Mouse (Mus musculus): ENCODE results near the gene Shroom2. TPM values are rescaled to one million over a fixed set of nuclear protein-coding genes. Genes with fewer than 3 reads are reported as not detected.

The Shroom2 gene
- polyA plus RNA-seq, 1 experiment from 2014 or later: 151 TPM

DNA sequence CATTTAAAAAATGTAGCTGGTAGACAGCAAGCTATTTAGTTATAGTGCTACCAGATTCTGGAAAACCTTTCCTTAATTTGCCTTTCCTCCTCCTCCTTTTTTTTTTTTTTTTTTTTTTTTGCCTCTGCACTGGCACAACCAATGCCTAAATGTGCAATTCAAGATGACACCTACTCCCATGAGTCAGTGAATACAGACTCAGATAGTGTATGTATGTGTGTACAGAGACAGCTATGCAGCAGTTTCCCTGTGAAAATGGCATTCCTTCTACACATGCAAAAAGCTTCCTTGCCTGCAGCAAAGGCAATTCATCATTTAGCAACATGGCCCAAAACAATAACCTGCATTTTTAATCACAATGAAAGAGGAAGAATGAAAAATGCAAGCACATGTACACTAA lies 126.1 kb downstream of the Shroom2 start:
- H3K9me3 ChIP-seq (replicated peaks; ENCODE audit: control insufficient read depth, low read length, poor library complexity, severe bottlenecking): no peaks in the 10 kb centered on the region
- H3K4me1 ChIP-seq (ENCODE audit: control insufficient read depth, insufficient read depth, low read length): peaks cover 3% of the 10 kb centered on the region; the same call in 1 of the 2 replicates
- ATAC-seq: peak; percentile 90
- peak overlapping the region; percentile 45 for H3K4me2 ChIP-seq (ENCODE audit: low read length)
- H3K4me3 ChIP-seq (ENCODE audit: low read depth, low read length): peak overlapping the region; percentile 41
- no peak overlapping the region for H3K9ac ChIP-seq (ENCODE audit: low read depth, low read length)
- no peaks in the 10 kb centered on the region for H3K36me3 ChIP-seq (ENCODE audit: control insufficient read depth, insufficient read depth, low read length)
- peak overlapping the region; percentile 81 for H3K27ac ChIP-seq (ENCODE audit: low read length)
- no peaks in the 10 kb centered on the region; the same call in 1 of the 2 replicates for H3K27me3 ChIP-seq (ENCODE audit: control insufficient read depth, insufficient read depth, low read depth, low read length)

DNA sequence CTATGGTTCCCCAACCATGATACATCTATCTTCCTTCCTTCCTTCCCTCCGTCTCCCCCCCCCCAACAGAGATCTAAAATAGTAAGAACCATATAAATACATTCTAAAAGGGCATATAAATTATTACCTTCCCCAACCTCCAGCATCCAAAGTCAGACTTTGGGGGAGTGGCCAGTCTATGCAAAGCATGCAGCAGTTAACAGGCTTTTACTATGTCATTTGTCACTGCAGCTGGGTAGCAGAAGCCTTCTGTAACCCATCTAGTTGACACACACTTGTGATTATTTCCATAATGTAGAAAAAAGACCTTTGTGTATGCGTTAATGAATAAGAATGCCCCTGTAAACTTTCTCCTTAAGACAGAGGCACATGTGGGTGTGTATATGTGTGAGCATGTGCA lies 126.6 kb downstream of the Shroom2 start:
- Histone ChIP-seq H3K4me2 (ENCODE audit: low read length) (peak overlapping the region; percentile 49), H3K9ac (ENCODE audit: low read depth, low read length) (peak overlapping the region; percentile 26; the same call in 1 of the 2 replicates), H3K9me3 (replicated peaks; ENCODE audit: control insufficient read depth, low read length, poor library complexity, severe bottlenecking) (no peaks in the 10 kb centered on the region), H3K4me3 (ENCODE audit: low read depth, low read length) (peak overlapping the region; percentile 37), H3K36me3 (ENCODE audit: control insufficient read depth, insufficient read depth, low read length) (no peaks in the 10 kb centered on the region), H3K4me1 (ENCODE audit: control insufficient read depth, insufficient read depth, low read length) (peaks cover 3% of the 10 kb centered on the region; the same call in 1 of the 2 replicates), H3K27me3 (ENCODE audit: control insufficient read depth, insufficient read depth, low read depth, low read length) (no peaks in the 10 kb centered on the region; the same call in 1 of the 2 replicates), H3K27ac (ENCODE audit: low read length) (no peak overlapping the region)
- 78% methylated on average over 2 of the region's 2 CpGs for WGBS
- peak; percentile 63; the same call in 1 of the 2 replicates for ATAC-seq

DNA sequence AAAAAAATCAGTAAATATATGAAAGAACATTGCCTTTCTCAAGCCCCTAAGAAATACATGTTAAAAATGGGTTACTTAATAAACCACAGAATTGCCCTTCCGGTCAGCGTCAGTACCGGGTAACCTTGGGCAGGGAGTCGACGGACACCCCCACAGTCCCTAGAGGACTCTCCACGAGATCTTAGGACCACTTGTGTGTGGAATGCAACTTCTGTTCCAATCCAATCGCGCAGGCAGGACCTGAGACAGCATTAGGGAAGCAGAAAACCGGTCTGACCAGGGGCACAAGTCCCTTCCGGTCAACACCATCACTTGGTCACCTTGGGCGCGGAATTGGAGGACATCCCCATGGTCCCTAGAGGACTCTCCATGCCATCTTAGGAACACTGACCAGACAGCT lies 133.9 kb downstream of the Shroom2 start:
- Histone ChIP-seq H3K4me3 (ENCODE audit: low read depth, low read length) (no peak overlapping the region), H3K36me3 (ENCODE audit: control insufficient read depth, insufficient read depth, low read length) (no peaks in the 10 kb centered on the region), H3K9me3 (replicated peaks; ENCODE audit: control insufficient read depth, low read length, poor library complexity, severe bottlenecking) (no peaks in the 10 kb centered on the region), H3K27ac (ENCODE audit: low read length) (no peak overlapping the region), H3K4me1 (ENCODE audit: control insufficient read depth, insufficient read depth, low read length) (no peaks in the 10 kb centered on the region), H3K4me2 (ENCODE audit: low read length) (no peak overlapping the region), H3K27me3 (ENCODE audit: control insufficient read depth, insufficient read depth, low read depth, low read length) (no peaks in the 10 kb centered on the region; the same call in 1 of the 2 replicates), H3K9ac (ENCODE audit: low read depth, low read length) (no peak overlapping the region)
- 93% methylated on average over 12 of the region's 12 CpGs for WGBS
- ATAC-seq: no peak

DNA sequence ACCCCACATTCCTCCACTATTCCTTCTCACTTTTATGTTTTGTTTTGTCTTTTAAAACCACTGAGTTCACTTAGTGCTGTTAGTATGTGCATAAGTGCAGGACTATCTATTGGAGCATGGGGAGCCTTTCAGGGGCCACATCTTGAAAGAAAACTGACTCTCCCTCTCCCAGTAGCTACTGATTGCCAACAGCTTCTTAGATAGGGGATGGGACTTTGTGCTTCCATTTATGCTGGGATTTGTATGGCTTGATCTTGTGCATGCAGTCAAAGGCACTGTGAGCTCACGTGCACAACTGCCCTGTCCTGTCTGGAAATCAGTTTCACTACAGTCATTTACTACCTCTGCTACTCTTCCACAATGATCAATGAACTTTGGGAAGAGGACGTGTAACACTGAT lies 147.9 kb downstream of the Shroom2 start:
- Histone ChIP-seq H3K4me1 (ENCODE audit: control insufficient read depth, insufficient read depth, low read length) (no peaks in the 10 kb centered on the region), H3K36me3 (ENCODE audit: control insufficient read depth, insufficient read depth, low read length) (no peaks in the 10 kb centered on the region), H3K9ac (ENCODE audit: low read depth, low read length) (no peak overlapping the region), H3K4me2 (ENCODE audit: low read length) (no peak overlapping the region), H3K27me3 (ENCODE audit: control insufficient read depth, insufficient read depth, low read depth, low read length) (peaks cover 2% of the 10 kb centered on the region), H3K27ac (ENCODE audit: low read length) (no peak overlapping the region), H3K9me3 (replicated peaks; ENCODE audit: control insufficient read depth, low read length, poor library complexity, severe bottlenecking) (no peaks in the 10 kb centered on the region), H3K4me3 (ENCODE audit: low read depth, low read length) (no peak overlapping the region)
- WGBS: 83% methylated on average over 2 of the region's 2 CpGs
- ATAC-seq: no peak

DNA sequence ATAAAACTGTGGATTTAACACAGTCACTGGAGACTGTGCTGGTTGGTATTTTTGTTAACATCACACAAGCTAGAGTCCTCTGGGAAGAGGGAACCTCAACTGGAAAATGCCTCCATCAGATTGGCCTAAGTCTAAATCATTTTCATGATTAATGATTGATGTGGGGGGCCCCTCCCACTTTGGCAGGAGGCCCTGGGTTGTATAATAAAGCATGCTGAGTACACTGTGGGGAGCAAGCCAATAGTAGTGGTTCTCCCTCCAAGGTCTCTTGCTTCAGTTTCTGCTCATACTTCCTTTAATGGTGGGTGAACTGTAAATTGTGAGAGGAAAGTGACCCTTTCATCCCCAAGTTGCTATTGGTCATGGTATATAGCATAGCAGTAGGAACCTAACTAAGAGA lies 148.3 kb downstream of the Shroom2 start:
- no peak for ATAC-seq
- Histone ChIP-seq H3K9ac (ENCODE audit: low read depth, low read length) (no peak overlapping the region), H3K4me1 (ENCODE audit: control insufficient read depth, insufficient read depth, low read length) (no peaks in the 10 kb centered on the region), H3K4me3 (ENCODE audit: low read depth, low read length) (no peak overlapping the region), H3K36me3 (ENCODE audit: control insufficient read depth, insufficient read depth, low read length) (no peaks in the 10 kb centered on the region), H3K9me3 (replicated peaks; ENCODE audit: control insufficient read depth, low read length, poor library complexity, severe bottlenecking) (no peaks in the 10 kb centered on the region), H3K27ac (ENCODE audit: low read length) (no peak overlapping the region), H3K27me3 (ENCODE audit: control insufficient read depth, insufficient read depth, low read depth, low read length) (peaks cover 2% of the 10 kb centered on the region), H3K4me2 (ENCODE audit: low read length) (no peak overlapping the region)

DNA sequence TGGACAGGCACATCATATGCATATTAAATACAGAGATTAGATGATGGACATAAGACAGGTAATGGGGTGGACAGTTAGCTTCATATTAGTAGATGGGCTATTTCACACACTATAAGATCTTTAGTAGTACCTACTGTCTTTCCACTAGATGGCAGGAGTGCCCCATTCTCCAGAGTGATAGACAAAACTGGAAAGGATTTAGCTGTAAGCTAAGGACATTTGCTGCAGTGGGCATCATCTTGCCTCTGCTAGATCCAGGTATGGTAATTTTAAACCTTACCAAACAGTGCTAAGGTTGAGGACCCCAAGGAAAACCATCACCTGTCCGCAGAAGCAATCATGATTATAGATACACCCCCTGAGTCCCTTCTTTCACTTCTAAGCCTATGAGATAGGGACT lies 150.8 kb downstream of the Shroom2 start:
- Histone ChIP-seq H3K27me3 (ENCODE audit: control insufficient read depth, insufficient read depth, low read depth, low read length) (peaks cover 2% of the 10 kb centered on the region), H3K4me1 (ENCODE audit: control insufficient read depth, insufficient read depth, low read length) (no peaks in the 10 kb centered on the region), H3K9me3 (replicated peaks; ENCODE audit: control insufficient read depth, low read length, poor library complexity, severe bottlenecking) (no peaks in the 10 kb centered on the region), H3K4me3 (ENCODE audit: low read depth, low read length) (no peak overlapping the region), H3K4me2 (ENCODE audit: low read length) (no peak overlapping the region), H3K36me3 (ENCODE audit: control insufficient read depth, insufficient read depth, low read length) (no peaks in the 10 kb centered on the region), H3K9ac (ENCODE audit: low read depth, low read length) (no peak overlapping the region), H3K27ac (ENCODE audit: low read length) (no peak overlapping the region)
- WGBS: 70% methylated on average over 1 of the region's 1 CpGs
- ATAC-seq: peak; percentile 66; the same call in 1 of the 2 replicates

DNA sequence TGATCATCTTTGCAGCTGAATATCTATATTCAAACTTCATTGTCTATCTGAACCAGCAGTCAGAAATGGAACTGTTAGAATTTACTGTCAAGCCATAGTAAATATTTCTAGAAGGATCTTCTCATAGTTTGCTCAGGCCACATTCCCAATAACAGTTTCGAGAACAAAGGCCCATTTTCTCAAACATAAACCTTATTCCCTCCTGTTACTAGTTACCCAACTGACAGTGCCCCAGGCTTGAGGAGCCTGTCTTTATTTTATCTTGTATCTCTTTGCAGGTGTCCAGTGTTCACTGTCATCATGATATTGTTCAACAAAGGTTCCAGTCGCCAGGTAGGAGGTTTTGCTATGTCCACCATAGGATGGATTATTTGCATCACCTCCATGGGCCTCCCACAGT lies 206.2 kb downstream of the Shroom2 start, which contains the start of gene Cldn34a:
TSS of gene Cldn34a (plus strand) at position 301 of the 400 bp plus-strand sequence.
- Histone ChIP-seq H3K4me3 (ENCODE audit: low read depth, low read length) (no peak within 1 kb of the TSS), H3K27ac (ENCODE audit: low read length) (no peak within 1 kb of the TSS), H3K36me3 (ENCODE audit: control insufficient read depth, insufficient read depth, low read length) (no peaks in the 10 kb centered on the region), H3K9me3 (replicated peaks; ENCODE audit: control insufficient read depth, low read length, poor library complexity, severe bottlenecking) (no peaks in the 10 kb centered on the region; the same call in 1 of the 2 replicates), H3K27me3 (ENCODE audit: control insufficient read depth, insufficient read depth, low read depth, low read length) (peaks cover 16% of the 10 kb centered on the region), H3K9ac (ENCODE audit: low read depth, low read length) (no peak within 1 kb of the TSS), H3K4me1 (ENCODE audit: control insufficient read depth, insufficient read depth, low read length) (no peaks in the 10 kb centered on the region), H3K4me2 (ENCODE audit: low read length) (no peak within 1 kb of the TSS)
- WGBS: 79% methylated on average over 2 of the region's 2 CpGs
- ATAC-seq: no peak

Other genes with a start within 250 kb of the Shroom2 start
- not detected in 2 replicates for gene Cldn34a, start 206.1 kb downstream of the Shroom2 start, polyA plus RNA-seq (2015; fragmentation: Nextera tagmentation; extraction: Ambion mirVana)
- gene Gpr143, start 12.5 kb upstream of the Shroom2 start, polyA plus RNA-seq (2015; fragmentation: Nextera tagmentation; extraction: Ambion mirVana): 0.30 and 0.31 TPM in 2 replicates
- 3.2 and 3.5 TPM in 2 replicates for gene Usp51, start 237.0 kb upstream of the Shroom2 start, polyA plus RNA-seq (2015; fragmentation: Nextera tagmentation; extraction: Ambion mirVana)